Mouse (Mus musculus) C2C12 (cell line): ENCODE measurements around the gene Specc1l. TPM values are rescaled to one million over a fixed set of nuclear protein-coding genes. Genes with fewer than 3 reads are reported as not detected.

Source experiments
- H3K27me3 ChIP-seq: one replicate; pipeline ENCODE4 v1.6.1; 2011; ENCODE audit not compliant: control insufficient read depth, insufficient read depth, insufficient read length
- H3K36me3 ChIP-seq: one replicate; pipeline ENCODE4 v1.6.1; 2011; ENCODE audit not compliant: control insufficient read depth, insufficient read depth
- H3K4me3 ChIP-seq: one replicate; pipeline ENCODE4 v1.5.1; 2011; ENCODE audit warnings: mild to moderate bottlenecking, control low read depth; ENCODE audit not compliant: poor library complexity, insufficient read depth, severe bottlenecking
- H3K79me2 ChIP-seq: one replicate; pipeline ENCODE4 v1.6.1; 2011; ENCODE audit not compliant: control insufficient read depth, insufficient read depth
- H3K79me3 ChIP-seq: one replicate; pipeline ENCODE4 v1.6.1; 2011; ENCODE audit warnings: low read depth, control low read depth
- H3ac ChIP-seq: one replicate; pipeline ENCODE3; 2011; ENCODE audit warnings: low read depth; ENCODE audit not compliant: control insufficient read depth, insufficient read length
- CEBPB ChIP-seq: IDR thresholded peaks from one replicate; pipeline ENCODE4 v1.6.1; 2011; ENCODE audit warnings: low read depth, mild to moderate bottlenecking, control low read depth, moderate library complexity
- CTCF ChIP-seq: IDR thresholded peaks from one replicate; pipeline ENCODE4 v1.5.1; 2011; ENCODE audit not compliant: control insufficient read depth, insufficient read depth, insufficient read length
- FOSL1 ChIP-seq: IDR thresholded peaks from one replicate; pipeline ENCODE4 v1.8.0; 2011; ENCODE audit warnings: mild to moderate bottlenecking, low read length; ENCODE audit not compliant: poor library complexity, insufficient read depth, severe bottlenecking
- MAX ChIP-seq: IDR thresholded peaks from one replicate; pipeline ENCODE4 v1.6.1; 2011; ENCODE audit warnings: mild to moderate bottlenecking, control low read depth
- MYOD1 ChIP-seq: IDR thresholded peaks from one replicate; pipeline ENCODE4 v1.6.1; 2011; ENCODE audit warnings: low read depth; ENCODE audit not compliant: control insufficient read depth, insufficient read length
- MYOG ChIP-seq: IDR thresholded peaks from one replicate; pipeline ENCODE4 v1.6.1; 2011; ENCODE audit not compliant: control insufficient read depth, insufficient read length; ENCODE audit errors: extremely low read depth
- USF1 ChIP-seq: IDR thresholded peaks from one replicate; pipeline ENCODE4 v1.6.1; 2011; ENCODE audit warnings: low read depth, mild to moderate bottlenecking, control low read depth, moderate library complexity
- polyA plus RNA-seq: library from polyadenylated mRNA; unstranded; fragments of >200 nt; fragmentation: generic; extraction: Trizol; gene quantifications from one replicate; pipeline ENCODE4 v1.2.1, GENCODE M21; 2012; ENCODE audit warnings: missing spikeins

Gene Specc1l
- polyA plus RNA-seq, 1 experiment = 19.1 TPM

DNA sequence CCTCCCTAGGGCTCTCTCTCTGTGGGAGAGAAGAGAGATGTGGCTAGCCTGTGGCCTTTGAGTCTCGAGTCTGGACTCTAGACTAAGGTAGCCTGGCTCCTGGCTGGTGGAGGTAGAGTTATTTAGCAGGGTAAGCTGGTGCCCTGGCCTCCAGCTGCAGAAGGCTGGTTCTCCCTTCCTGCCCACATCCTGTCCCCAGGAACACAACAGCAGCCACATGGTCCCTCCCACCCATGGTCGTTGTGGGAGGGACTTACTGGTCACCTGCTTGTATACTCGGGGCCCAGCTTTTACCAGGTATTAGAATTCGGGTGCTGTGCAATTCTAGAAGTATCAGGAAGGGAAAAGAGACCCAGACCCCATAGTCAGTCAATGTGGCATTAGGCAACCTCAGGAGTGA is 108.4 kb downstream of the Specc1l start:
- no peaks in the 10 kb centered on the region for H3K79me3 ChIP-seq
- H3K36me3 ChIP-seq = no peaks in the 10 kb centered on the region
- no peak for TF ChIP-seq USF1
- no peak for TF ChIP-seq FOSL1
- no peak for TF ChIP-seq CTCF
- H3K27me3 ChIP-seq = peaks cover 10% of the 10 kb centered on the region
- no peak overlapping the region for H3K4me3 ChIP-seq
- H3K79me2 ChIP-seq = no peaks in the 10 kb centered on the region
- no peak overlapping the region for H3ac ChIP-seq

DNA sequence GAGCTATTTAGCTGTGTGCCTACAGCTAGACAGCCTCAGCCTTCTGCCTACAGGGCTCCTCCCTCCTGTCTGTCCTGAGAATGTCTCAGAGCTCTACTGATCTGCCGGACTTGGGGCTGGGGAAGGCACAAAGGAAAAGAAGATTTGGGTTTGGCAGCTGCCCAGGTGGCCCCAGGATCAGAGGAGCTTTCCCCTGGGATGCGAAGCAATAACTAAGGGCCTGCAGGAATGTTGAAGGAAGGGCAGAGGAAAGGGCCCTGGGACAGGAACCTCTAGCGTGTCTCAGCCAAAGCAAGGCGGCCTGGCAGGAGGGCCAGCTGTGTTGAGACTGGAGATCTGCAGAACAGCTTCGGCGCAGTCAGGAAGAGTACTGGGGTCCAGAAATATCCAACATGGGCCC is 111.1 kb downstream of the Specc1l start:
- Histone ChIP-seq H3K36me3 (no peaks in the 10 kb centered on the region), H3K4me3 (no peak overlapping the region), H3K27me3 (peaks cover 3% of the 10 kb centered on the region), H3ac (no peak overlapping the region), H3K79me2 (no peaks in the 10 kb centered on the region), H3K79me3 (no peaks in the 10 kb centered on the region)
- no peak for TF ChIP-seq FOSL1
- TF ChIP-seq MAX = no peak

DNA sequence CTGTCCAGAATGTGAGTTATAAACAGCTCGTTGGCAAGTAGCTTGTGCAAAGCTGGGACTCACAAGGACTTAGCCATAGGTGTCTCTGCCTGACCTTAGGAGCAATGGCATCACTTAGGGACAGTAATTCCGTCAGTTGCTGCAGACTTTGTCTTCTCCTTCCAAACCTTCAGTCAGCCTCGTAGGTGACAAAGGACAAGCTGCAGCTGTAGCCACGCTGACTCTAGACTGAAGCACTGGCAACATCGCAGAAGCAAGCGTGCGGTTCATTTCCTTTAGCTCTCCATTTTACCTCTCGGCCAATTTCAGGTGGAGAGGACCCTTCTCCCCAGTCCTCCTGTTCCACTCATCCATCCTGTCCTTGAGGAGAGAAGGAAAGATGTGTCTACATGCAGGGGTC is 112.1 kb downstream of the Specc1l start:
- no peak overlapping the region for H3ac ChIP-seq
- no peaks in the 10 kb centered on the region for H3K79me3 ChIP-seq
- no peaks in the 10 kb centered on the region for H3K27me3 ChIP-seq
- H3K79me2 ChIP-seq = no peaks in the 10 kb centered on the region
- no peak overlapping the region for H3K4me3 ChIP-seq
- TF ChIP-seq CTCF = no peak
- TF ChIP-seq MAX = no peak
- no peak for TF ChIP-seq MYOG
- TF ChIP-seq MYOD1 = no peak
- no peak for TF ChIP-seq FOSL1
- no peak for TF ChIP-seq CEBPB
- TF ChIP-seq USF1 = no peak
- H3K36me3 ChIP-seq = no peaks in the 10 kb centered on the region

DNA sequence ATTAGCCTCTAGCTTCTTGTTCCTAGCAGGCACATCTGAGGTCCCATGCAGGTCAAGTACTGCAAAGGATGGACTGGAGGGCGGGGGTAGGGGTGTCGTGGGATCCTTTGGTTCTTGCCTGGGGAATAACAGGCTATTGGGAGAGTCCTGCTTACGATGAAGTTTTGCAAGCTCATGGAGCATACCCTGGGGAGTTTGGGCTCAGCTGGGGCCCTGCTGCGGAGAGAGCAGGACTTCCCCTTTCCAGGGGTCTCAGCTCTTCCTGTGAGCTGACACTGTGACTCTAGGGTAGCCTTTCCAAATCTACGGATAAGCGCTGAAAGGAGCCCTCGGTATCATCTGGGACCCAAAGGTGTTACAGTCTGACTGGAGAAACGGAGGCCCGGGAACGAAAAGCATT is 112.5 kb downstream of the Specc1l start:
- H3K27me3 ChIP-seq = no peaks in the 10 kb centered on the region
- no peaks in the 10 kb centered on the region for H3K79me3 ChIP-seq
- no peaks in the 10 kb centered on the region for H3K36me3 ChIP-seq
- TF ChIP-seq FOSL1 (no peak), USF1 (no peak), MAX (no peak), CEBPB (no peak), CTCF (no peak), MYOG (no peak), MYOD1 (no peak)
- H3ac ChIP-seq = no peak overlapping the region
- no peaks in the 10 kb centered on the region for H3K79me2 ChIP-seq
- H3K4me3 ChIP-seq = no peak overlapping the region

DNA sequence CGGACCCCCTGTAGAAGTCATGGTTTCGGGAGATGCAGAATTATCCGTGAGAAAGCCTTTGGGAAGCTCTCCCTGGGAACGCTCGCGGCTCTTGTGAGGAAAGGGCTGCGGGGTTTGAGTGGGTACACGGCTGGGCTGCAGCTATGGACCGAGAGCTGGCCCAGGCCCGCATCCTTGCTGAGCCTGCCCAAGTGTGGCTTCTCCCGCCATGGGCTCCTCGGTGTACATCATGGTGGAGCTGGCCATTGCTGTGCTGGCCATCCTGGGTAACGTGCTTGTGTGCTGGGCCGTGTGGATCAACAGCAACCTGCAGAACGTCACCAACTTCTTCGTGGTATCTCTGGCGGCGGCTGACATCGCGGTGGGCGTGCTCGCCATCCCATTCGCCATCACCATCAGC is 113.9 kb downstream of the Specc1l start:
- no peak for TF ChIP-seq CTCF
- TF ChIP-seq MYOG = no peak
- no peak for TF ChIP-seq FOSL1
- no peak for TF ChIP-seq MAX
- TF ChIP-seq MYOD1 = no peak
- TF ChIP-seq USF1 = no peak
- TF ChIP-seq CEBPB = no peak
- Histone ChIP-seq H3K27me3 (no peaks in the 10 kb centered on the region), H3ac (no peak overlapping the region), H3K36me3 (no peaks in the 10 kb centered on the region), H3K79me2 (no peaks in the 10 kb centered on the region), H3K4me3 (no peak overlapping the region), H3K79me3 (no peaks in the 10 kb centered on the region)

DNA sequence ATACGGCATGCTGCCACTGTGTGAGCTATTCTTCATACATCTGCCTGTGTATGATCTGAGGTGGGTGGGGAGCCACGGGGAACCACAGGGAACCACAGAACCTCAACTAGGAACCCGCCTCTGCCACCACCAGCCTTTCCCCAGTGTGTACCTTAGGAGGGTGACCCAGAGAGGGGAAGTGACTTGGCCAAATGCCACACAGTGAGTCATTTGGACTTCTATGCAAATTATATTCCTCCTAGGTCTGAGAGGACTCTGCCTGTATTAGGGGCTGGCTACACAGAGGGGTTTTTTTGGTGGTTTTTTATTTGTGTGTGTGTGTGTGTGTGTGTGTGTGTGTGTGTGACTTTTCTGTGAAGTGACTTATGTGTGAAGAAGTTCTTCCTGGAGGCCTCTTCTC is 114.7 kb downstream of the Specc1l start:
- H3K27me3 ChIP-seq = no peaks in the 10 kb centered on the region
- H3K79me2 ChIP-seq = no peaks in the 10 kb centered on the region
- H3K4me3 ChIP-seq = no peak overlapping the region
- no peaks in the 10 kb centered on the region for H3K79me3 ChIP-seq
- no peaks in the 10 kb centered on the region for H3K36me3 ChIP-seq
- no peak overlapping the region for H3ac ChIP-seq
- TF ChIP-seq MYOG (no peak), USF1 (no peak), FOSL1 (no peak), CEBPB (no peak), MYOD1 (no peak), CTCF (no peak), MAX (no peak)
